Mouse (Mus musculus): ENCODE results near the gene Por. TPM values are rescaled to one million over a fixed set of nuclear protein-coding genes. Genes with fewer than 3 reads are reported as not detected.

Por gene
- polyA plus RNA-seq, 1 experiment from 2014 or later, result 47.6 TPM

DNA sequence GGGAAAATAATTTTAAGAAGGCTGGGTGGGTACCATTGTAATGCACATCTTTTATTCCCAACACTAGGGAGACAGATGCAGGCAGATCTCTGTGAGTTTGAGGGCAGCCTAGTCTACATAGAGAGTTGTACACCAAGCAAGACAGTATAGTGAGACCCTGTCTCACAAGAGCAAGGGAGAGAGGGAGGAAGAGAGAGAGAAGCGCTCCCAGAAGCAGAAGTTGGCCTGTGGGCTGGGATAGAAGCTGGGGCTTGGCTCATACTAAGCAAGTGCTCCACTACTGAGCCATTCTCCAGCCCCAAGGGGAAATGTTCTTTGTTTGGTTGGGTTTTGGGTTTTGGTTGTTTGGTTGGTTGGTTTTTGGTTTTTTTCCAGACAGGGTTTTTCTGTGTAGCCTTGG, 28.8 kb upstream of the Por start:
- Histone ChIP-seq H3K27ac (replicated peaks) (no peak overlapping the region), H3K4me2 (no peak overlapping the region), H3K9me3 (no peaks in the 10 kb centered on the region), H3K9ac (no peak overlapping the region), H3K36me3 (peaks cover 63% of the 10 kb centered on the region), H3K27me3 (replicated peaks) (no peaks in the 10 kb centered on the region), H3K4me3 (no peak overlapping the region), H3K4me1 (no peaks in the 10 kb centered on the region; the same call in 1 of the 2 replicates)
- 90% methylated on average over 1 of the region's 1 CpGs for WGBS
- ATAC-seq (ENCODE audit: extremely low read depth, insufficient number of reproducible peaks, low FRiP score, low TSS enrichment), result no peak

DNA sequence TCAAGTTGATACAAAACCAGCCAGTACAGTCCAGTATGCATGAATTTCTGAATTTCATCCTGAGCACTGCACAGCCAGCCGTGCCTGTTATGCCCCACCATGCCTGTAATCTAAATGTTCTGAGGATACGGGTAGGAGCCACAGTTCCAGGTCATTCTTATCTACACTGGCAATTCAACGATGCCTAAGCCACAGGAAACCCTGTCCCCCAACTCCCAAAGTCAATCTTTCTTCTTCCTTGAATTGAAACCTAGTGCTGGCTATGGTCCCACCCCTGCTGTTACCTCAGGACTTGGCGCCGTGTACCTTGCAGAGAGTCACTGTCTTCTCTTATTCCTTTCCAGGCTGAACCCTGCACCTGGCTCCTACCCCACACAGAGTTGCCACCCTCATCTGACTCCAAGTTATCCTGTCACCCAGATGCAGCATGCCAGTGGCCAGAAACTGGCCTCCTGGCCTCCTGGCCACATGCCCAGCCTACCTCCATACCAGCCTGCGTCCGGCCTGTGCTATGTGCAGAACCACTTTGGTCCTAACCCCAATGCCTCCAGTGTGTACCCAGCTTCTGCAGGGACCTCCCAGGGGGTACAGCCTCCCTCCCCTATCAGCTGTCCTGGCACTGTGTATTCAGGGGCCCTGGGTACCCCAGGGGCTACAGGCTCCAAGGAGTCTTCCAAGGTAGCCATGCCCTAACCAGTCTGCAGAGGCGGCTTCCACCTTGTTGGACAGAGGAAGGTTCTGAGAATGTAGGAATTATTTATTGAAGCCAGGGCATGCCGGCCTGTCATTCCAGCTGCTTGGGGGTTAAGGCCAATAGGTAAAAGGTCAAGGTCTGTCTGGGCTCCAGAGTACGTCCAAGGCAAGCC, 26.9 kb upstream of the Por start:
- no peak overlapping the region for H3K4me3 ChIP-seq
- H3K36me3 ChIP-seq, result peaks cover 44% of the 10 kb centered on the region
- H3K4me2 ChIP-seq, result no peak overlapping the region
- H3K9ac ChIP-seq, result no peak overlapping the region
- H3K4me1 ChIP-seq, result no peaks in the 10 kb centered on the region; the same call in 1 of the 2 replicates
- no peak for ATAC-seq (ENCODE audit: extremely low read depth, insufficient number of reproducible peaks, low FRiP score, low TSS enrichment)
- WGBS, result 76% methylated on average over 10 of the region's 10 CpGs
- no peak overlapping the region for H3K27ac ChIP-seq (replicated peaks)
- no peaks in the 10 kb centered on the region for H3K27me3 ChIP-seq (replicated peaks)
- no peaks in the 10 kb centered on the region for H3K9me3 ChIP-seq

DNA sequence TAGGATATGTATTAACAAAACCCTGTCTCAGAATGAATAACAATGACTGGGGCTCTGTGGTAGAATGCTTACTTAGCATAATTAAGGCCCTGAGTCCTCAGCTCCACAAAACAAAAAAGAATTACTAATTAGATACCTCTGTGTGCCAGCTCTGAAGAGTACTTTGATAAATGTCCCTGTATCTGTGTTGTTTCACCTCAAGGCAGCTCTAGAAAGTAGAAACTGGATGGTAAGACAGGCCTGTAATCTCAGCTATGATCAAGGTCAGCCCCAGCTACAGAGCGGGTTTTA, 26.3 kb upstream of the Por start:
- WGBS, result 70% methylated on average over 1 of the region's 1 CpGs
- H3K4me3 ChIP-seq, result no peak overlapping the region

DNA sequence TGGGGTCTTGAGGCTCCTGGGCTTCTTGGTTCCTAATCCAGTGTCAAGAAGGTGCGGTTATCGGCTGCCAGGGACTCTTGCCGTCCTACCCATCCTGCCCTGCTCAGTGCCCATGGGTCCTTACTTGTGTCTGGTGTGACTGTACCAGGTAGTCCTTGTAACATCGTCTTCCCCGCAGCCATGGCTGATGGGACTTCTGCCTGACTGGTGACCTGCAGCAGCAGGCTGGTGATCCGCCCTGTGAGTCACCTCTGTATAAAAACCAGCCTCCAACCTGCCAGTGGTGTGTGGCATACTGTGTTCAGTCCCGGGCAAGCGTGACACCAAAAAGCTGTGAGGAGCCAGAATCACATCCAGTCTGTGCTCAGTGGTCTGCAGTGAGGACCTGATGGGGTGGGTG, 26.0 kb upstream of the Por start:
- 90% methylated on average over 8 of the region's 8 CpGs for WGBS
- Histone ChIP-seq H3K9ac (no peak overlapping the region), H3K36me3 (peaks cover 35% of the 10 kb centered on the region), H3K4me3 (no peak overlapping the region), H3K4me2 (no peak overlapping the region), H3K27ac (replicated peaks) (no peak overlapping the region), H3K4me1 (no peaks in the 10 kb centered on the region; the same call in 1 of the 2 replicates), H3K27me3 (replicated peaks) (no peaks in the 10 kb centered on the region), H3K9me3 (no peaks in the 10 kb centered on the region)
- ATAC-seq (ENCODE audit: extremely low read depth, insufficient number of reproducible peaks, low FRiP score, low TSS enrichment), result no peak

More for the DNA sequence above, 26.3 kb upstream of the Por start:
- no peaks in the 10 kb centered on the region for H3K27me3 ChIP-seq (replicated peaks)
- H3K4me1 ChIP-seq, result no peaks in the 10 kb centered on the region; the same call in 1 of the 2 replicates
- no peak overlapping the region for H3K9ac ChIP-seq
- H3K36me3 ChIP-seq, result peaks cover 39% of the 10 kb centered on the region
- ATAC-seq (ENCODE audit: extremely low read depth, insufficient number of reproducible peaks, low FRiP score, low TSS enrichment), result no peak
- H3K9me3 ChIP-seq, result no peaks in the 10 kb centered on the region
- no peak overlapping the region for H3K4me2 ChIP-seq
- H3K27ac ChIP-seq (replicated peaks), result no peak overlapping the region

DNA sequence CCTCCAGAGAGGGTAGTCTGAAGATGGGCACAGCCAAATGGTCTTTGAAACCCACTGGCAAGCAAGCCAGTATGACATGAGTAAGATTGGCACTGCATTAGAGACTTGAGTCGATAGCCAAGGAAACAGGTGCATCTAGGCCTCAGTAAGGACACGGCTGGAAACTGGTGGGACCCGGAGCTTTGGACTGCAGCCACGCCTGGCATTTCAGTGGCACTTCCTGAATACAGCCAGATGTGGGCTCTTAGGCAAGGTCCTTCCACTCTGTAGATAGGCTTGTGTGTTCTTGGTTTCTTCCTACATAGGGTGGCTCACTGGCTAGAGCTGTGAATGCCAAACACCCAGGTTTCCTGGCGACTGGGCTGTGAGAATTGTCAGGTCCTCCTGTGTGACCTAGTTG, 24.5 kb upstream of the Por start:
- H3K27me3 ChIP-seq (replicated peaks), result no peaks in the 10 kb centered on the region
- WGBS, result 72% methylated on average over 5 of the region's 5 CpGs
- H3K27ac ChIP-seq (replicated peaks), result no peak overlapping the region
- no peak for ATAC-seq (ENCODE audit: extremely low read depth, insufficient number of reproducible peaks, low FRiP score, low TSS enrichment)
- H3K9ac ChIP-seq, result no peak overlapping the region
- H3K4me1 ChIP-seq, result no peaks in the 10 kb centered on the region; the same call in 1 of the 2 replicates
- no peaks in the 10 kb centered on the region for H3K9me3 ChIP-seq
- peaks cover 22% of the 10 kb centered on the region for H3K36me3 ChIP-seq
- H3K4me2 ChIP-seq, result no peak overlapping the region
- no peak overlapping the region for H3K4me3 ChIP-seq

DNA sequence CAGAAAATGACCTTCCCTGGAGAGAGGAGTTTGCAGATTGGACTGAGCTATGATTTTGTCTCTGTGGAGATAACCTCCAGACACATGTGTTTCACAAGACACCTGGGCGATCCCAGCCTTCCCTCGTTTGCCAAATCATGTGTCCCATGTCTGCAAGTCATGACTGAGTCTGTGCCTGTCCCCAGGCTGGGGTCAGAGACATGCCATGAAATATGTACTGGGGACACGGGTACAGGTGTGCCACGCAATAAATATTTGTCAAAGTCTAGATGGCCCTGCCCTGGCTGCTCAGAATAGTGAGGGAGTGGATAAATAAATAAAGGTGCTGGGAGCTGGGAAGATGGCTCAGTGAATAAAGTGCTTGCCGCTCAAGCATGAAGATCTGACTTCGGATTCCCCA, 23.8 kb upstream of the Por start:
- no peak overlapping the region for H3K4me3 ChIP-seq
- H3K4me2 ChIP-seq, result no peak overlapping the region
- no peaks in the 10 kb centered on the region for H3K9me3 ChIP-seq
- no peak overlapping the region for H3K9ac ChIP-seq
- 80% methylated on average over 6 of the region's 6 CpGs for WGBS
- H3K27me3 ChIP-seq (replicated peaks), result no peaks in the 10 kb centered on the region
- no peak for ATAC-seq (ENCODE audit: extremely low read depth, insufficient number of reproducible peaks, low FRiP score, low TSS enrichment)
- H3K36me3 ChIP-seq, result peaks cover 18% of the 10 kb centered on the region
- H3K27ac ChIP-seq (replicated peaks), result no peak overlapping the region
- H3K4me1 ChIP-seq, result no peaks in the 10 kb centered on the region

DNA sequence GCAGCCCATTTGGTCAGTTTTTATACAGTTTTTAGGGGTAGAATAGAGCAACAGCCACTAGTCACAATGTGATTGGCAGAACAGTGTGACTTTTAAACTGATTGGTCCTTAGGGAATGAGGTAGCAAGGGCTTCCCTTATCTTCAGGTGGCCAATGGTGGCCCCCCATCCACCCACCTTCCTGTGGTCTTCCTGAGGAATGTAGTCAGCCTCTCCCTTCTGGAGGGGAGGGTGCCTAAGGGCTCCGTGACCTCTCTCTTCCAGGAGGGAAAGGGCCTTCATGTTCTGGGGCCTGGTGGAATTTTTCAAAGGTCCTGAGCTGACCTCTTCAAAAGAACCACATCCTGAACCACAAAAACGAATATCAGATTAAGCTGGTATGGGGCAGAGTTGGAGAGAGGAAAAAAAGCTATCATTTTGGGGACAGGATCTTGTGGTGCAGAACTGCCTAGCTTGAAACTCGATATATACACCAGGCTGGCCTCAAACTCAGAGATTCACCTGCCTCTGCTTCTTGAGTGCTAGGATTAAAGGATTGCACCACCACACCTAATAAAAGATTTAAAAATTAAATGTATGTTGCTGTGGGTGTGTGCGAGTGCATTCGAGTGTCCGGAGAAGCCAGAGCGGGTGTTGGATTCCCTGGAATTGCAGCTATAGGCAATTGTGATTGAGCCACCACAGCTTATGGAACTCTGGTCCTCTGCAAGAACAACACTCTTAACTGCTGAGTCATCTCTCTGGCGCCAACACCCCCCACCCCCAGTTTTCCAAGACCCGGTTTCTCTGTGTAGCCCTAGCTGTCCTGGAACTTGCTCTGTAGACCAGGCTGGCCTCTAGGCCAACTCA, 21.1 kb upstream of the Por start:
- WGBS, result 64% methylated on average over 9 of the region's 9 CpGs
- Histone ChIP-seq H3K27ac (replicated peaks) (no peak overlapping the region), H3K36me3 (peaks cover 3% of the 10 kb centered on the region; the same call in 1 of the 2 replicates)

DNA sequence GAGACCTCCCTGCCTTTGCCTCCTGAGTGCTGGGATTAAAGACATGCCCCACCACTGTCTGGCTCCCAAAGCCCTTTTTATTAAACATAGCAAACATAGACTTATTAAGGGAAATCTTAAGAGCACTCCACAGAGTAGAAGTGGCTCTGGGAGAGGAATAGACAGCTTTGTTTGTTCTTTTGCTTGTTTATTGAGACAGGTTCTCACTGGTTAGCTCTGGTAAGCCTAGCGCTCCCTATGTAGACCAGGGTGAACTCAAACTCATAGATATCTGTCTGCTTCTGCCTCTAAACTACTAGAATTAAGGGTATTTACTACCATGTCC, 20.6 kb upstream of the Por start:
- Histone ChIP-seq H3K9me3 (no peaks in the 10 kb centered on the region), H3K4me2 (no peak overlapping the region), H3K4me3 (no peak overlapping the region), H3K9ac (no peak overlapping the region), H3K27me3 (replicated peaks) (no peaks in the 10 kb centered on the region), H3K27ac (replicated peaks) (no peak overlapping the region), H3K4me1 (no peaks in the 10 kb centered on the region), H3K36me3 (no peaks in the 10 kb centered on the region)
- no peak for ATAC-seq (ENCODE audit: extremely low read depth, insufficient number of reproducible peaks, low FRiP score, low TSS enrichment)
- 77% methylated on average over 1 of the region's 1 CpGs for WGBS

More for the DNA sequence above, 21.1 kb upstream of the Por start:
- H3K4me1 ChIP-seq, result no peaks in the 10 kb centered on the region
- H3K9ac ChIP-seq, result no peak overlapping the region
- H3K4me3 ChIP-seq, result no peak overlapping the region
- ATAC-seq (ENCODE audit: extremely low read depth, insufficient number of reproducible peaks, low FRiP score, low TSS enrichment), result no peak
- no peaks in the 10 kb centered on the region for H3K27me3 ChIP-seq (replicated peaks)
- H3K9me3 ChIP-seq, result no peaks in the 10 kb centered on the region
- no peak overlapping the region for H3K4me2 ChIP-seq

DNA sequence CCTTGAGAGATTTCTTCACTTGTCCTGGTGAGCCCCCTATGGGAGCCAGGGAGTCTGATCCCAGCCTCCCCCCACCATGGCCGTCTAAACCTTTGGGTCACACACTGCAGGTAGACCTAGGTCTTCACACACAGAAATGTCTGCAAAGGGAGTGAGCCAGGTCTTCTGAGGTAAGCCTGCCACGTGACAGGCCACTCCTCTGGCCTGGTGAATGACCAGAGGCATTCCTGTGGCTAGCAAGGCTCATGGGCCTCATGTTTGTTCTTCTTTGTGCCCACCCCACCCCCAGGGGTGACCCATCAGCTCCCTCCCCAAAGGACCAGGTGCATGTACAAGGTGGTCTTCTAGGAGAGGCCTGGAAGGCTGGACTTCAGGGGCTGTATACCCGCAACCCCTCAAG, 18.3 kb upstream of the Por start:
- ATAC-seq (ENCODE audit: extremely low read depth, insufficient number of reproducible peaks, low FRiP score, low TSS enrichment), result no peak
- H3K9me3 ChIP-seq, result no peaks in the 10 kb centered on the region
- H3K4me1 ChIP-seq, result no peaks in the 10 kb centered on the region
- no peaks in the 10 kb centered on the region for H3K27me3 ChIP-seq (replicated peaks)
- H3K4me3 ChIP-seq, result no peak overlapping the region
- WGBS, result 66% methylated on average over 3 of the region's 3 CpGs
- H3K9ac ChIP-seq, result no peak overlapping the region
- no peak overlapping the region for H3K27ac ChIP-seq (replicated peaks)
- no peak overlapping the region for H3K4me2 ChIP-seq
- H3K36me3 ChIP-seq, result no peaks in the 10 kb centered on the region

DNA sequence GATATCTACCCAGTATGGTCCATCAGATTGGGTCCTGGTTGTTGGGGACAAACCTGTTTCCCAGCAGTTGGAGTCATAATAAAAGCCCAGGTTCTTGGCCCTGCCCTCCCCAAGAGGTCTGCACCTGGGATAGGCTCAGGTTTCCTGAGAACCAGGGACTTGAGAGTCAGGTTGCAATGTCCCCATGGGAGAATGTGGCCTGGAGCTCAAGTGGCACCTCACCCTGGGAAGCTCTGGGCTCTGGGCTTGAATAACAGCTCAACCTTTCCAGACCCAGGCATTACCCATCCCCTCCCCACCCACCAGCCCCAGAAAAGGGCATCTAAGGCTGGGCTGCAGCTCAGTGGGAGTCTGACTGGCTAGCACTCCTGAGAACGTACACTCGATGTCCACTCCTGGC, 16.6 kb upstream of the Por start:
- H3K4me2 ChIP-seq, result no peak overlapping the region
- H3K4me3 ChIP-seq, result no peak overlapping the region
- no peaks in the 10 kb centered on the region for H3K36me3 ChIP-seq
- H3K9me3 ChIP-seq, result no peaks in the 10 kb centered on the region
- no peak overlapping the region for H3K9ac ChIP-seq
- H3K27me3 ChIP-seq (replicated peaks), result no peaks in the 10 kb centered on the region
- ATAC-seq (ENCODE audit: extremely low read depth, insufficient number of reproducible peaks, low FRiP score, low TSS enrichment), result no peak
- WGBS, result 80% methylated on average over 2 of the region's 2 CpGs
- peaks cover 3% of the 10 kb centered on the region; the same call in 1 of the 2 replicates for H3K4me1 ChIP-seq
- no peak overlapping the region for H3K27ac ChIP-seq (replicated peaks)

DNA sequence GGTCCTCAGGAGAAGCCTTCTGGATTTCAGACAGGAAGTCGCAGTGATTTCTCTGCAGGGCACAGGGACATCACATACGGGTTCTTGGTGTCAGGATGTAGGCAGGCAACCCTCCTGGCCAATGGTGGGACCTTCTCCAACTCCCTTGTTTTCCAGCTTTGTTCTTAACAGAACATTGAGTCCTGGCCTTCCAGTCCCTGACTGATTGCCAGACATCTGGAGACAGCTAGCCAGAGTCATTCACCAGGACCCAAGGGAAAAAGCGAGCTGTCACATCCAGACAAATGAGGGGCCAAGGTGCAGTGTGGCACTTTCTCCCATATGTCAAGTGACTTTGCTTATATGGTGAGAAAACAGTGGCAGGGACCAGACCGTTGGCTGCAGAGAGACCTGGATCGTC, 13.8 kb upstream of the Por start:
- ATAC-seq (ENCODE audit: extremely low read depth, insufficient number of reproducible peaks, low FRiP score, low TSS enrichment), result no peak
- H3K9ac ChIP-seq, result no peak overlapping the region
- H3K4me1 ChIP-seq, result peaks cover 10% of the 10 kb centered on the region; the same call in 1 of the 2 replicates
- no peaks in the 10 kb centered on the region for H3K9me3 ChIP-seq
- no peak overlapping the region for H3K27ac ChIP-seq (replicated peaks)
- WGBS, result 69% methylated on average over 5 of the region's 5 CpGs
- no peak overlapping the region for H3K4me2 ChIP-seq
- H3K27me3 ChIP-seq (replicated peaks), result no peaks in the 10 kb centered on the region
- no peaks in the 10 kb centered on the region for H3K36me3 ChIP-seq
- H3K4me3 ChIP-seq, result no peak overlapping the region

Measured in heart, embryonic 13.5 days (tissue).